In genomic region chr7:126427323-126427860, GRCm38 (mm10) we compare ENCODE assay signal across 10 mouse cellular contexts. TPM values are rescaled to one million over a fixed set of nuclear protein-coding genes. Genes with fewer than 3 reads are reported as not detected.
A peak's percentile ranks its signal among the peaks of the same experiment; 100 is the strongest.
DNase-seq lines count a peak whose midpoint lies in the region; ATAC-seq and TF ChIP-seq lines count a peak whose summit lies in the region.
"Had no signal": no experiment of that assay in that cellular context is flagged by ENCODE, and none has a peak within 500 bp of the region (broad histone marks: within the 10 kb centered on the region; RNA-seq: fewer than 3 reads in every experiment).

No protein-coding gene starts in this region.

- WGBS in lung, embryonic 16.5 days, result 46% methylated on average over 12 of the region's 13 CpGs
- WGBS in lung, adult 2 months, result 51% methylated on average over 13 of the region's 13 CpGs
- WGBS in limb, embryonic 14.5 days, result 48% methylated on average over 12 of the region's 13 CpGs

- peak overlapping the region; percentile 87; the same call in 1 of the 2 replicates for H3K4me2 ChIP-seq in lung, embryonic 16.5 days (ENCODE audit: low read depth, low read length)
- peak overlapping the region; percentile 79; the same call in 1 of the 2 replicates for H3K4me2 ChIP-seq in limb, embryonic 14.5 days (replicated peaks; ENCODE audit: low read depth, low read length, severe bottlenecking)

- TF ChIP-seq POLR2A in lung, adult 2 months (IDR thresholded peaks at IDR 0.05; ENCODE audit: borderline replicate concordance, extremely low read depth, low read depth, low read length), result no peak
- TF ChIP-seq POLR2A in limb, embryonic 14.5 days (IDR thresholded peaks at IDR 0.05; ENCODE audit: borderline replicate concordance, extremely low read depth, insufficient read depth, insufficient read length), result no peak

- no peak for TF ChIP-seq CTCF in lung, adult 2 months (IDR thresholded peaks at IDR 0.05; ENCODE audit: insufficient read depth, low read length)

- H3K27ac ChIP-seq in lung, embryonic 16.5 days (ENCODE audit: low read length), result peak overlapping the region; percentile 98
- no peak overlapping the region; the same call in 1 of the 2 replicates for H3K27ac ChIP-seq in limb, embryonic 14.5 days (replicated peaks; ENCODE audit: low read depth, low read length)

- peaks cover 9% of the 10 kb centered on the region for H3K4me1 ChIP-seq in lung, embryonic 16.5 days (replicated peaks; ENCODE audit: control insufficient read depth, insufficient read depth, low read length)
- peaks cover 9% of the 10 kb centered on the region for H3K4me1 ChIP-seq in lung, adult 2 months (ENCODE audit: control insufficient read depth, insufficient read depth, low read length)
- peaks cover 13% of the 10 kb centered on the region for H3K4me1 ChIP-seq in limb, embryonic 14.5 days (ENCODE audit: control insufficient read depth, insufficient read depth, low read length)

- no peaks in the 10 kb centered on the region for H3K36me3 ChIP-seq in lung, embryonic 16.5 days (ENCODE audit: control insufficient read depth, insufficient read depth, low read length)
- H3K36me3 ChIP-seq in limb, embryonic 14.5 days (ENCODE audit: control insufficient read depth, insufficient read depth, low read length), result peaks cover 9% of the 10 kb centered on the region

- H3K9ac ChIP-seq in lung, embryonic 16.5 days (ENCODE audit: low read length), result no peak overlapping the region
- H3K9ac ChIP-seq in limb, embryonic 14.5 days (ENCODE audit: low read depth, low read length, severe bottlenecking), result no peak overlapping the region

- H3K4me3 ChIP-seq in lung, embryonic 16.5 days (ENCODE audit: low read length), result no peak overlapping the region
- no peak overlapping the region for H3K4me3 ChIP-seq in lung, adult 2 months (replicated peaks; ENCODE audit: extremely low read depth, low read depth, low read length)
- H3K4me3 ChIP-seq in limb, embryonic 14.5 days (replicated peaks; ENCODE audit: low read length), result no peak overlapping the region

- no peak for ATAC-seq in lung, embryonic 16.5 days (ENCODE audit: low read depth)
- ATAC-seq in limb, embryonic 14.5 days (ENCODE audit: low FRiP score, low read depth), result no peak
- no peak for ATAC-seq in activated CD4-positive, CD25-positive, alpha-beta regulatory T cell, adult 4 months

- H3K9me3 ChIP-seq in lung, embryonic 16.5 days (ENCODE audit: control insufficient read depth, low read length), result no peaks in the 10 kb centered on the region
- no peaks in the 10 kb centered on the region for H3K9me3 ChIP-seq in limb, embryonic 14.5 days (ENCODE audit: control insufficient read depth, low read length)

- peak; percentile 20 for DNase-seq in cerebellum, adult 11 months
- DNase-seq in cerebellum, postnatal 36 days, result no peak
- DNase-seq in lung, adult 2 months, result no peak
- DNase-seq in WW6 (ENCODE audit: low read depth, low spot score), result peak; percentile 65
- no peak for DNase-seq in limb, embryonic 14.5 days (ENCODE audit: low spot score)
- no peak for DNase-seq in frontal cortex, adult 2 months (ENCODE audit: extremely low spot score in 1 of 2, low spot score in 1 of 2)
- DNase-seq: heart, postnatal 10 days had no signal

- no peaks in the 10 kb centered on the region for H3K27me3 ChIP-seq in lung, embryonic 16.5 days (ENCODE audit: control insufficient read depth, insufficient read depth, low read depth, low read length)
- H3K27me3 ChIP-seq in limb, embryonic 14.5 days (ENCODE audit: control insufficient read depth, insufficient read depth, low read length), result no peaks in the 10 kb centered on the region

RNA-seq across cellular contexts. Expression of gene Rabep2, which starts 1.2 kb away (rescaled TPM):
- 34.2 and 35.3 TPM in 2 replicates for polyA plus RNA-seq in lung, embryonic 16.5 days (2015; fragmentation: Nextera tagmentation; extraction: Ambion mirVana)
- 31.4 and 33.2 TPM in 2 replicates for polyA plus RNA-seq in lung, adult 2 months (2012; rRNA removed)
- polyA plus RNA-seq in limb, embryonic 14.5 days (2012; rRNA removed), result 35.1 and 35.2 TPM in 2 replicates
- polyA plus RNA-seq in limb, embryonic 14.5 days (2014; fragmentation: Nextera tagmentation; extraction: Ambion mirVana), result 30.7 and 31.2 TPM in 2 replicates
- 10 to 100 TPM; 35.4 to 48.2 TPM for polyA plus RNA-seq in activated CD4-positive, CD25-positive, alpha-beta regulatory T cell, adult 4 months (2017; shearing (Covaris generic))
- polyA plus RNA-seq in frontal cortex, adult 2 months (2012; rRNA removed), result 22.0 and 25.4 TPM in 2 replicates

RNA-seq across cellular contexts. Expression of gene Cd19, which starts 12.7 kb away (rescaled TPM):
- 0.09 and 0.11 TPM in 2 replicates for polyA plus RNA-seq in lung, embryonic 16.5 days (2015; fragmentation: Nextera tagmentation; extraction: Ambion mirVana)
- polyA plus RNA-seq in lung, adult 2 months (2012; rRNA removed), result 11.0 and 20.6 TPM in 2 replicates
- polyA plus RNA-seq in limb, embryonic 14.5 days (2012; rRNA removed), result 0.09 and 0.18 TPM in 2 replicates
- polyA plus RNA-seq in limb, embryonic 14.5 days (2014; fragmentation: Nextera tagmentation; extraction: Ambion mirVana), result 0.19 TPM in 1 of 2 replicates, not detected in the other
- 10 to 100 TPM in 1 of 2 experiments, not detected in 1; 10.8 TPM for polyA plus RNA-seq in activated CD4-positive, CD25-positive, alpha-beta regulatory T cell, adult 4 months (2017; shearing (Covaris generic))
- polyA plus RNA-seq in frontal cortex, adult 2 months (2012; rRNA removed), result 0.14 and 0.27 TPM in 2 replicates
- polyA plus RNA-seq: kidney, embryonic 14.5 days had no signal

RNA-seq across cellular contexts. Expression of gene Nfatc2ip, which starts 30.9 kb away (rescaled TPM):
- polyA plus RNA-seq in lung, embryonic 16.5 days (2015; fragmentation: Nextera tagmentation; extraction: Ambion mirVana), result 2.3 and 2.4 TPM in 2 replicates
- 6.0 and 6.5 TPM in 2 replicates for polyA plus RNA-seq in lung, adult 2 months (2012; rRNA removed)
- polyA plus RNA-seq in limb, embryonic 14.5 days (2012; rRNA removed), result 10.2 and 11.9 TPM in 2 replicates
- 3.1 and 3.5 TPM in 2 replicates for polyA plus RNA-seq in limb, embryonic 14.5 days (2014; fragmentation: Nextera tagmentation; extraction: Ambion mirVana)
- polyA plus RNA-seq in activated CD4-positive, CD25-positive, alpha-beta regulatory T cell, adult 4 months (2017; shearing (Covaris generic)), result 1 to 10 TPM; 2.1 to 3.4 TPM
- 6.6 and 6.8 TPM in 2 replicates for polyA plus RNA-seq in frontal cortex, adult 2 months (2012; rRNA removed)

RNA-seq across cellular contexts. Expression of gene Atp2a1, which starts 35.5 kb away (rescaled TPM):
- polyA plus RNA-seq in lung, embryonic 16.5 days (2015; fragmentation: Nextera tagmentation; extraction: Ambion mirVana), result 5.1 and 33.6 TPM in 2 replicates
- polyA plus RNA-seq in lung, adult 2 months (2012; rRNA removed), result 10.7 and 289 TPM in 2 replicates
- polyA plus RNA-seq in limb, embryonic 14.5 days (2012; rRNA removed), result 89.8 and 106 TPM in 2 replicates
- polyA plus RNA-seq in limb, embryonic 14.5 days (2014; fragmentation: Nextera tagmentation; extraction: Ambion mirVana), result 93.9 and 131 TPM in 2 replicates
- polyA plus RNA-seq in activated CD4-positive, CD25-positive, alpha-beta regulatory T cell, adult 4 months (2017; shearing (Covaris generic)), result under 1 TPM in 1 of 2 experiments, not detected in 1; 0.18 TPM
- polyA plus RNA-seq in frontal cortex, adult 2 months (2012; rRNA removed), result 1.2 and 1.9 TPM in 2 replicates

RNA-seq across cellular contexts. Expression of gene Sh2b1, which starts 47.8 kb away (rescaled TPM):
- 47.2 and 48.5 TPM in 2 replicates for polyA plus RNA-seq in lung, embryonic 16.5 days (2015; fragmentation: Nextera tagmentation; extraction: Ambion mirVana)
- polyA plus RNA-seq in lung, adult 2 months (2012; rRNA removed), result 58.1 and 62.4 TPM in 2 replicates
- polyA plus RNA-seq in limb, embryonic 14.5 days (2012; rRNA removed), result 83.3 and 94.6 TPM in 2 replicates
- polyA plus RNA-seq in limb, embryonic 14.5 days (2014; fragmentation: Nextera tagmentation; extraction: Ambion mirVana), result 50.2 and 53.7 TPM in 2 replicates
- 10 to 100 TPM; 14.5 to 15.9 TPM for polyA plus RNA-seq in activated CD4-positive, CD25-positive, alpha-beta regulatory T cell, adult 4 months (2017; shearing (Covaris generic))
- 60.5 and 63.7 TPM in 2 replicates for polyA plus RNA-seq in frontal cortex, adult 2 months (2012; rRNA removed)

Comparison
In these comparisons a context has a peak if more than half of its experiments do, and no peak if none do; other contexts are left out.
1. DNase-seq: peak in cerebellum, adult 11 months (single experiment) and WW6 (single experiment); none in cerebellum, postnatal 36 days (0 of 2), lung, adult 2 months (single experiment), limb, embryonic 14.5 days (single experiment) and frontal cortex, adult 2 months (0 of 2).